Mouse (Mus musculus) megakaryocyte, embryonic 14.5 days (primary cell): Measurements from ENCODE around the gene Nphp3. TPM values are rescaled to one million over a fixed set of nuclear protein-coding genes. Genes with fewer than 3 reads are reported as not detected.

Experiments
- H3K27me3 ChIP-seq: replicated peaks from 2 replicates; pipeline ENCODE3; 2012; ENCODE audit warnings: inconsistent platforms
- H3K36me3 ChIP-seq: replicated peaks from 2 replicates; pipeline ENCODE3; 2012; ENCODE audit warnings: low read length, inconsistent platforms, mixed read lengths
- H3K4me1 ChIP-seq: 2 replicates; pipeline ENCODE4 v1.6.1; 2012; ENCODE audit warnings: inconsistent platforms
- H3K4me3 ChIP-seq: replicated peaks from 2 replicates; pipeline ENCODE3; 2012; ENCODE audit warnings: moderate library complexity, mild to moderate bottlenecking, inconsistent platforms
- H3K9me3 ChIP-seq: 2 replicates; pipeline ENCODE4 v1.6.1; 2012; ENCODE audit warnings: inconsistent platforms
- FLI1 ChIP-seq: IDR thresholded peaks from 2 replicates; pipeline ENCODE4 v1.6.1; 2012; ENCODE audit warnings: low read length, inconsistent platforms, mixed read lengths
- GATA1 ChIP-seq: IDR thresholded peaks from 3 replicates; pipeline ENCODE4 v1.6.1; 2012; ENCODE audit warnings: mixed read lengths, low read length, inconsistent platforms, borderline replicate concordance
- polyA plus RNA-seq: library from polyadenylated mRNA; stranded (reverse); fragments of >175 nt; gene quantifications from 2 replicates; pipeline ENCODE4 v1.2.3, GENCODE M21; 2012; ENCODE audit warnings: low replicate concordance; ENCODE audit not compliant: insufficient read depth

The Nphp3 gene
- 0.25 TPM in 1 of 2 replicates, not detected in the other for polyA plus RNA-seq

DNA sequence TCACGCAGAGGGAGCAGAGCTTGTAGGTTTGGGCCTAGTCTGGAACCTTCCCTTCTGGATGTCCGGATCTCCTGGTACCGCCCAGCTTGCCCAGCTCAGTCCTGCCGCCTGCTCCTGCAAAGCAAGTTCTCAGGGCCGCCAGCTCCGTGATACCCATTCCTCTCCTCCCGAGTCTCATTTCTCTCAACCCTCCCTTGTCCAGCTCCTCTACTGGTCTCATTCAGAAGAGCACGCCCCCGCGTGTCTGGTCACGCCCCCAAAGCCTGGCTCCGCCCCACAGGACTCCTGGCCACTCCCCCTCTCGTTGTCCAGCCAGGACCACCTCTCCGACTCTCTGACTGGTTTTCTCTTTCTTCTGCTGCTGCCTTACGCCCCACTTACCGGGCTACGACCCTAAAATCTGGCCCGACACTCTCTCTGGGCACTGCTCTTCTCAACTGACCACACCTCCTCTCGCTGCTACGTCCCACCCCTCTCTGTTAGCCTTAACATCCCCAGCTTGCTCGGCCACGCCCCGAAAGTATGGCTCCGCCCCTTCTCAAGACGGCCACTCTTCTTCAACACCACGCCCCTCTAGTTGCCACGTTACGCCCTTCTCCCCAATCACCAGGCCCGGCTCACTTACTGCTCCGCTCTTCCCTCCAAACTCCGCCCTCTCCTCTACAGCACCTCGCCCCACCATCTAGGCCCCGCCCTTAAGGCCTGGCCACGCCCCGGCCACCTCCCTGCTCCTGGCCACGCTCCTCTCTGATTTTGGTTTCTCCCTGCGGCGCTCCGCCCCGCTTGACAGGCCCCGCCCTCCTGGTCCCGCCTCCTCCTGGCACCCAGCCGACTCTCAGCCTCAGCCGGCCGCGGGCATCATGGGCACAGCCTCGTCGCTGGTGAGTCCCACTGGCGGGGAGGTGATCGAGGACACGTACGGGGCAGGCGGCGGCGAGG, at the start of gene Nphp3:
Nphp3 (plus strand) TSS at position 624 of the 939 bp plus-strand sequence.
- peaks cover 32% of the 10 kb centered on the region for H3K4me1 ChIP-seq
- peaks cover 20% of the 10 kb centered on the region for H3K27me3 ChIP-seq
- peak within 1 kb of the TSS; percentile 95 for H3K4me3 ChIP-seq
- no peak for TF ChIP-seq FLI1
- no peaks in the 10 kb centered on the region for H3K36me3 ChIP-seq
- no peaks in the 10 kb centered on the region for H3K9me3 ChIP-seq

DNA sequence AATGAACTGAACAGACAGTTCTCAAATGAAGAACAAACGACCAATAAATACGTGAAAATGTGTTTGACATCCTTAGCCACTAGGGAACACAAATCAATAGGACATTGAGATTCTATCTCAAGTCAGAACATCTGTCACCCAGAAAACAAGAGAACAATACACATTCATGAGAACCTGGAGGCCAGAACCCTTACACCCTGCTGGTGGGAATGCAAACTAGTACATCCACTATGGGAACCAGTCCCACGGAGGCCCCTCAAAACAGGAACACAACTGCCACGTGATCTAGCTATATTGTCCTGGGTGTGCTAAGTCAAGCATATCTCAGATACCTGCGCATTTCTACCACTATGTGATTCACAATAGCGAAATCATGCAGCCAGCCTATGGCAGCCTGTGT, 43.6 kb upstream of the Nphp3 start:
- no peak for TF ChIP-seq GATA1
- TF ChIP-seq FLI1, result no peak
- Histone ChIP-seq H3K4me1 (no peaks in the 10 kb centered on the region), H3K4me3 (no peak overlapping the region), H3K36me3 (no peaks in the 10 kb centered on the region), H3K27me3 (no peaks in the 10 kb centered on the region), H3K9me3 (no peaks in the 10 kb centered on the region)

DNA sequence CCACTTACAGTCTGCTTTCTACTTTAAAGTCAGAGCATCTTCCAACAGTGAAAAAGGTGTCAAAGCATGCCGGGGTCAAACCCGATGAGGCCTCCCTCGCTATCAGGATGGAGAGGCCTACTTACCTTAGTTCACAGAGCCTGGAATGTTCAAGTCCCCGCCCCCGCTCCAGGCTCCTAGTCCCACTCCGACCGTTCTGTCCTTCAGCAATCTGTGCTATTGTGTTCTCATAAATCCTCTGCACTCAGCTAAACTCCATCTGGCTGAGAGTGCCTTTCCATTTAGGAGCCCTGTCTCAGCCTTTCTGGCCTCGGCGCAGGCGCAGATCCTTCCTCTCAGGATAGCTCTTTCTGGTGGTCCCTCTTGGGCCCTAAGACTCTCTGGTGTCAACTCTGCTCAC, 42.4 kb upstream of the Nphp3 start:
- Histone ChIP-seq H3K9me3 (no peaks in the 10 kb centered on the region), H3K36me3 (no peaks in the 10 kb centered on the region), H3K27me3 (no peaks in the 10 kb centered on the region), H3K4me1 (no peaks in the 10 kb centered on the region), H3K4me3 (no peak overlapping the region)
- TF ChIP-seq FLI1 (no peak), GATA1 (no peak)

DNA sequence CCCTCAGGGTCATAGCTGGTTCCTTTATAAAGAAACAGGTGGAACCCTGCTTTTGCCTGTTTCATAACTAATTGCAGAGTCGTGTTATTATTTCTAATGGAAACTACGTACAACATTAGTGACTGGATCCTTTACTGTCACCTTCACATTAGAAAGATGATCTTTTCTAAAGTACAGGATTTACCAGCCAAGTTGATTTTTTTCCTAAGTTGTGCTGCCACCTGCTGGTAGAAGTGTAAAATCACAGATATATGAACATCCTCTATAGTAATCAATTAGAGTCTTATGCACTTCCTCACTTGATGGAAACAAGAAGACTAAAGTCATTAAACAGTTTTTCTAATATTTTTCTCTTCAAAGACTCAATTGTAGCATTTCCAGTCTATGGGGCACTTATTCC, 5.8 kb upstream of the Nphp3 start:
- H3K9me3 ChIP-seq, result no peaks in the 10 kb centered on the region
- no peaks in the 10 kb centered on the region for H3K36me3 ChIP-seq
- H3K4me1 ChIP-seq, result peaks cover 10% of the 10 kb centered on the region
- TF ChIP-seq GATA1 (no peak), FLI1 (no peak)
- H3K27me3 ChIP-seq, result peaks cover 30% of the 10 kb centered on the region
- H3K4me3 ChIP-seq, result no peak overlapping the region

DNA sequence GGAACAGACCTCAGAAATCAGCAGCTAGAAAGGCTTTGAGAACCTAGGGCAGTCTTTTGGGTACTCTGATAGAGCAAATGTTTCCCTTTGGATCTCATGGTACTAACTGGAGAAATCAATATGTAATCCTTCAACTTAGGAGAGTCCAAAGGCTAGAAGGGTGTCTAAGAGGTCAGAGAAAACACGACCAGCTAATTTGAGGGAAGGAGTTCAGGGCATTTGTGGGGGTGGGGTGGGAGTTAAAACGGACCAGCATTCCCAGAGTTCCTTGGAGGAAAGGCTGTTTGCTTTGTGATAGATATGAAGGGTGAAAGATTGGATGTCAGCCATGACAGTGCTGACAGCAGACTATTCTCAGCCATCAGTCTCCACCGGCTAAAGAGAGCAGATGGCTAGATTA, 1.7 kb upstream of the Nphp3 start:
- Histone ChIP-seq H3K4me1 (peaks cover 32% of the 10 kb centered on the region), H3K4me3 (no peak overlapping the region), H3K36me3 (no peaks in the 10 kb centered on the region), H3K27me3 (peaks cover 19% of the 10 kb centered on the region), H3K9me3 (no peaks in the 10 kb centered on the region)
- TF ChIP-seq GATA1, result no peak
- TF ChIP-seq FLI1, result no peak

DNA sequence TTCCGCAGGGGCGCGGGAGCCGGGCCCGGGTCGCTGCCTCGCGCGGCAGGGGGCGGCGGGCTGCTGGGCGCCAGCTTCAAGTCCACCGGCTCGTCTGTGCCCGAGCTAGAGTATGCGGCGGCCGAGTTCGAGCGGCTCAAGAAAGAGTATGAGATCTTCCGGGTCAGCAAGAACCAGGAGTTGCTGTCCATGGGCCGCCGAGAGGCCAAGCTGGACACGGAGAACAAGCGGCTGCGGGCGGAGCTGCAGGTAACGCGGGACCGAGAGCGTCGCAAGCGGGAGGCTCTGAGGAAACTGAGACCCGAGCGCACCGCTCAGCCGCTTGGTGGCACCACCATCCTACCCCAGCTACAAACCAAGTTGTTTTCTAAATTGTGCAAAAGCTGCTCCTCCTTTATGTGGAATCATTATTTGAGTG, 578 bp downstream of the Nphp3 start:
- Histone ChIP-seq H3K4me1 (peaks cover 32% of the 10 kb centered on the region), H3K27me3 (peaks cover 20% of the 10 kb centered on the region), H3K9me3 (no peaks in the 10 kb centered on the region), H3K4me3 (peak overlapping the region; percentile 95), H3K36me3 (no peaks in the 10 kb centered on the region)
- no peak for TF ChIP-seq FLI1
- TF ChIP-seq GATA1, result no peak

DNA sequence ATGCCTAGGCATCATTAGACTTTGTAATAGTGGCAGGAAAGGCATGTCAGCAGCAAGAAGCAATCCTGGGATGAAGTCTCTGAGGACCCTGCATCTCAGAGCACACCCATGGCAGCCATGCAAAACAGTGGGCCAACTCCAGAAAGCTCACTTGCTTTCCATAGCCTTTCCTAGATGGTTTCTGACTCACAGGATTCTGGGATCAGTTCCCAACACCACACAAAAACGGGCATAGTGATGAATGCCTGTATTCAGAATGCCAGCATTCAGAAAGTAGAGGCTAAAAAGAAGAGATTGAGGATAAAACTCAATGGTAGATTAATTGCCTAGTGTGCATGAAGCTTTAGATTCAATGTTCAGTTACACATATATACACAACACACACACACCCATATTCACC, 12.2 kb downstream of the Nphp3 start:
- TF ChIP-seq GATA1 (no peak), FLI1 (no peak)
- Histone ChIP-seq H3K27me3 (no peaks in the 10 kb centered on the region), H3K4me1 (no peaks in the 10 kb centered on the region), H3K9me3 (no peaks in the 10 kb centered on the region), H3K36me3 (peaks cover 10% of the 10 kb centered on the region), H3K4me3 (no peak overlapping the region)

DNA sequence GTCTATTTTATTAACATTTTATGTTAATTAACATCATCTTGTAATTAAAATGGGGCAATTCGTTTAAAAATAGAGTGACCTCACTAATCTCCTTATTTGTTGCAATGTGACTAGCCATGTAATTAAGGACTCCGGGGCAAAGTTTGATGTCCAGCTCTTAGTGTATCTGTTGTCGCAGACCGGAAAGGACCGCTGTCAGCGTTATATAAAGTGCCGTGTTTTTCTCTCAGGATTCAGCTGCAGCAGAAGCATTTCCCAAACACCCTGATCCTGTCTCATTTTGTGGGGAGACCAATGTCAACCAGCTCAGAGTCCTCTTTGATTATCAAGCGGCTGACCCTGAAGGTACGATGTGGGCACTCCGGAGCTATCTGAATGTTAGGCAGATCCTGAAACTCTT, 18.7 kb downstream of the Nphp3 start:
- H3K27me3 ChIP-seq, result no peaks in the 10 kb centered on the region
- H3K4me1 ChIP-seq, result no peaks in the 10 kb centered on the region
- TF ChIP-seq FLI1 (no peak), GATA1 (no peak)
- no peaks in the 10 kb centered on the region for H3K9me3 ChIP-seq
- peaks cover 13% of the 10 kb centered on the region for H3K36me3 ChIP-seq
- H3K4me3 ChIP-seq, result no peak overlapping the region

DNA sequence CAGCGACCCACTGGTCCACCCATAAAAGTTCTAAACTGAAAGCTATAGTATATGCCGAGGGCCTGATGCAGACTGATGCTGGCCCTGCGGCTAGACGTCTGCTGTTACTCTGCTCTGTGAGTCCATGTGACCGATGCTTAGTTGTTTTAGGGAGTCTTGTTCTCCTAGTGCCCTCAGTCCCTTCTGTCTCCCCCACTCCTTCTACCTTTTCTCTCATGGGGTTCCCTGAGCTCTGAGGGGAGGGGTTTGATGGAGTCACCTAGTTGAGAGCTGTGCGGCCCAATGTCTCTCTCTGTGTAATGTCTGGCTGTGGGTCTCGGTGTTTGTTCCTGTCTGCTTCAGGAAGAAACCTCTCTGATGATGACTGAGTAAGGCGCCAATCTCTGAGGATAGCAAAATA, 24.8 kb downstream of the Nphp3 start:
- Histone ChIP-seq H3K36me3 (peaks cover 6% of the 10 kb centered on the region), H3K27me3 (no peaks in the 10 kb centered on the region), H3K4me3 (no peak overlapping the region), H3K9me3 (peaks cover 9% of the 10 kb centered on the region; the same call in 1 of the 2 replicates), H3K4me1 (no peaks in the 10 kb centered on the region)
- TF ChIP-seq FLI1, result no peak
- no peak for TF ChIP-seq GATA1

DNA sequence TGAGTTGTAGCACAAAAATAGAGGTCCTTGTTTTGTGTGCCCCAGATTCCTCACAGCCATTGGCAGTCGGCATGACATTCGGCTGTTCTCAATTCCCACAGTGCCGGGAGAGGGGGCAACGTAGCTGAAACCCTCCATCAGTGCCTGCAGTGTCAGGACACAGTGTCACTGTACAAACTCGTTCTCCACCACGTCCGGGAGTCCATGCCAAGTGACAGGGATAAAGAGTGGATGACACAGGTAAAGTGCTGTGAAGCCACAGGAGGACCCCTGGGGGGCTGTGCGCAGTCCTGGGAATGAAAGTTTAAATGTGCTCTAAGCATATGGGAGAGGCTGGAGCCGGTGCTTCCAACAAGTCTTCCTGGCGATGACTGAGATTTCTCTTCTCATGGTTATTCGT, 27.5 kb downstream of the Nphp3 start:
- peaks cover 9% of the 10 kb centered on the region; the same call in 1 of the 2 replicates for H3K9me3 ChIP-seq
- no peak for TF ChIP-seq GATA1
- no peak for TF ChIP-seq FLI1

DNA sequence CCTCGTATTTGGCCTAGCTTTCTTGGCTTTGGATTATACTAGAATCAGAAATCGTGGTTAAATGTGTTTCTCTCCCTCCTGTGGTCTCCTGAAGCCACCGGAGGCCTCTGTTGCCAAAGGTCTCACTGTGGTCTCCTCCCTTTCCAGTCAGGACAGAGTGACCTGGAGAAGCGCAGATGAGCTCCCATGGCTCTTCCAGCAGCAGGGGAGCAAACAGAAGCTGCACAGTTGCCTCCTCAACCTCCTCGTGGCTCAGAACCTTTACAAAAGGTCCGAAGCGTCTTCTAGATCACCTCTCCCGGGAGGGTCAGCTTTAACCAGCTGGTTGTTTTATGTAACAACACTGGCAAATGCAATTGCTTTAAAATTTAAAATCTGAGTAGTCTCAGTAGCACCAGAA, 31.9 kb downstream of the Nphp3 start:
- H3K4me1 ChIP-seq, result peaks cover 11% of the 10 kb centered on the region
- H3K27me3 ChIP-seq, result no peaks in the 10 kb centered on the region
- no peak overlapping the region for H3K4me3 ChIP-seq
- H3K9me3 ChIP-seq, result no peaks in the 10 kb centered on the region
- peaks cover 12% of the 10 kb centered on the region for H3K36me3 ChIP-seq
- TF ChIP-seq FLI1, result no peak
- TF ChIP-seq GATA1, result no peak

More for the DNA sequence above, 27.5 kb downstream of the Nphp3 start:
- Histone ChIP-seq H3K27me3 (no peaks in the 10 kb centered on the region), H3K4me3 (peak overlapping the region; percentile 5), H3K4me1 (no peaks in the 10 kb centered on the region), H3K36me3 (peaks cover 6% of the 10 kb centered on the region)
